Mouse (Mus musculus): ENCODE results near the gene Rsph14.

GRCm38 (mm10) chr10:74921614-74922013, 110.8 kb downstream of the Rsph14 start:
- TF ChIP-seq CTCF (IDR thresholded peaks at IDR 0.05; ENCODE audit: insufficient read depth, low read length) (no peak), POLR2A (IDR thresholded peaks at IDR 0.05; ENCODE audit: borderline replicate concordance, extremely low read depth, low read depth, low read length) (no peak)
